Mouse (Mus musculus) lung, adult 2 months (tissue): ENCODE results near the gene Slc39a12. TPM values are rescaled to one million over a fixed set of nuclear protein-coding genes. Genes with fewer than 3 reads are reported as not detected.

Source experiments
- DNase-seq: peaks from one replicate; pipeline ENCODE4 v3.0.0; 2022
- H3K4me1 ChIP-seq: fragments of 200-500 bp; 2 replicates; pipeline ENCODE4 v1.6.1; 2011; ENCODE audit warnings: low read length; ENCODE audit not compliant: control insufficient read depth, insufficient read depth
- H3K4me3 ChIP-seq: fragments of 200-500 bp; replicated peaks from 2 replicates; pipeline ENCODE3; 2011; ENCODE audit warnings: low read depth, mild to moderate bottlenecking, control low read depth, low read length; ENCODE audit errors: extremely low read depth
- CTCF ChIP-seq: fragments of 200-500 bp; IDR thresholded peaks from 2 replicates; pipeline ENCODE4 v1.5.1; 2011; ENCODE audit warnings: mild to moderate bottlenecking, low read length, control low read depth; ENCODE audit not compliant: insufficient read depth
- POLR2A ChIP-seq: fragments of 200-500 bp; IDR thresholded peaks from 2 replicates; pipeline ENCODE4 v1.6.1; 2011; ENCODE audit warnings: low read depth, mild to moderate bottlenecking, control low read depth, low read length, borderline replicate concordance; ENCODE audit errors: extremely low read depth
- WGBS: fragments of 180-500 bp; shearing (Covaris S2); methylation state at CpG from one replicate; pipeline ENCODE4 v1.1.7; 2018; 5-methylcytosine and 5-hydroxymethylcytosine counted together
- polyA plus RNA-seq: library from polyadenylated mRNA; depleted of rRNA; stranded (reverse); fragments of >200 nt; gene quantifications from 2 replicates; pipeline ENCODE4 v1.2.3, GENCODE M21; 2012; rRNA removed

Gene Slc39a12
- polyA plus RNA-seq, 1 experiment = 0.12 TPM

DNA sequence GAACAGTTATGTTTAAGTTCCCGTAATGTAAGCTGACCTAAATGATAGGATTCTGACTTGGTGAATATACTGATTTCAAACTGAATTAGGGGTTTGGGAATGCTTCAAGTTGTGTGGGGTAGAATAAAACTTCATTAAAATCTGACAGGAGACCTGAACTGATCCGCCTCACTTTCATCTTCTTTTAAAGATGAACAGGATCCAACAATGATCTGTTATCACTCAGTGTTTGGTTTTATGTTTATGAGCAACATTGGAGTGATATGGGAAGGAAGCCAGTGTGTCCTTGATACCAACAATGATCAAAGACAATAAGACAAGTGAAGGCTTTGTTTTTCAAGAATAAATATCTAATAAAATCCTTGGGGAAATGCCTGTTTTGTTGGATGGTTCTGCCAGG, 155.7 kb downstream of the Slc39a12 start:
- 48% methylated on average over 2 of the region's 2 CpGs for WGBS
- DNase-seq = no peak
- H3K4me3 ChIP-seq = no peak overlapping the region
- TF ChIP-seq CTCF (no peak), POLR2A (no peak)
- peaks cover 2% of the 10 kb centered on the region; the same call in 1 of the 2 replicates for H3K4me1 ChIP-seq

Other genes starting within 250 kb of the Slc39a12 start
- gene Tmem236, start 213.8 kb upstream of the Slc39a12 start, polyA plus RNA-seq = 0.12 TPM in 1 of 2 replicates, not detected in the other
- gene Mrc1, start 158.9 kb upstream of the Slc39a12 start, polyA plus RNA-seq = 5.0 and 9.6 TPM in 2 replicates
- 3.5 and 6.3 TPM in 2 replicates for gene Cacnb2, start 214.8 kb downstream of the Slc39a12 start, polyA plus RNA-seq